Mouse (Mus musculus): ENCODE measurements around the gene AU022751. TPM values are rescaled to one million over a fixed set of nuclear protein-coding genes. Genes with fewer than 3 reads are reported as not detected.
"Not testable (repeated sequence)": the region's sequence is repeated elsewhere in the genome, so short reads cannot be mapped to it uniquely, and the experiment has no call there.

The AU022751 gene
- not detected for total RNA-seq (2021)
- long read RNA-seq, experiment 1 = 0 reads
- long read RNA-seq, experiment 2 = 0 reads

DNA sequence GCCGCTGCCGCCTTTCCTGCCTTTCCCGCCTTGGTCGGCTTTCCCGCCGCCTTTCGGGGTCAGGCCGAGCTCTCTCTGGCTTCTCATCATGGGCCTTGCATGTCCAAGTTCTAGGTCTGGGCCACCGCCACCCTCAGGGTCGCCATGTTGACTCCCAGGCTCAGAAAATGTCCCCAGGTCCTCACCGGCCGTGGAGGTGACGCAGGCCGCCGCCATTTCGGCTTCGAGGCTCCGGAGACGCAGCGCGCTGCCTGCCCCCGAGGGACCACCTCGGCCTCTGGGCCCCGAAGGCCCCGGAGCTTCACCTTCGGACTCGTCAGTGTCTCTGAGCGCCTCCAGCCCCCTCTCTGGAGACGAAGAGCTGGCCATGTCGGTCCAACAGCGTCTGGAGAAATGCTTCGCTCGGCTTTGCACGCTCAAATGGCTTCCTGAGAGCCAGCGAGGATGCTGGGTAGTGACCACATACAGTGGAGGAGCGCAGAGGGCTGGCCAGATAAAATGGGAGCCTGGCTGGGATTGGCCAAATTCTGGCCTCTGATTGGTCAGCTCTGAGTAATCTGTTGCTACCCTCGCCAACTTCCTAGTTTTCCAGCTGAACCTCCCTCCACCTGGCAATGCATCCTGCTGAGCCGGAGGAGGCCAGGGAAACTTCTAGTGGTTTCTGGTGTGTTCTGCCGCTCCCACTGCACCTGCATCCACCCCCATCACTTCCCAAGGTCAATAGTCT, at the start of gene AU022751:
TSS of gene AU022751 (minus strand) at position 466 of the 727 bp plus-strand sequence.
- DNase-seq (ENCODE audit: low spot score) = no peak

DNA sequence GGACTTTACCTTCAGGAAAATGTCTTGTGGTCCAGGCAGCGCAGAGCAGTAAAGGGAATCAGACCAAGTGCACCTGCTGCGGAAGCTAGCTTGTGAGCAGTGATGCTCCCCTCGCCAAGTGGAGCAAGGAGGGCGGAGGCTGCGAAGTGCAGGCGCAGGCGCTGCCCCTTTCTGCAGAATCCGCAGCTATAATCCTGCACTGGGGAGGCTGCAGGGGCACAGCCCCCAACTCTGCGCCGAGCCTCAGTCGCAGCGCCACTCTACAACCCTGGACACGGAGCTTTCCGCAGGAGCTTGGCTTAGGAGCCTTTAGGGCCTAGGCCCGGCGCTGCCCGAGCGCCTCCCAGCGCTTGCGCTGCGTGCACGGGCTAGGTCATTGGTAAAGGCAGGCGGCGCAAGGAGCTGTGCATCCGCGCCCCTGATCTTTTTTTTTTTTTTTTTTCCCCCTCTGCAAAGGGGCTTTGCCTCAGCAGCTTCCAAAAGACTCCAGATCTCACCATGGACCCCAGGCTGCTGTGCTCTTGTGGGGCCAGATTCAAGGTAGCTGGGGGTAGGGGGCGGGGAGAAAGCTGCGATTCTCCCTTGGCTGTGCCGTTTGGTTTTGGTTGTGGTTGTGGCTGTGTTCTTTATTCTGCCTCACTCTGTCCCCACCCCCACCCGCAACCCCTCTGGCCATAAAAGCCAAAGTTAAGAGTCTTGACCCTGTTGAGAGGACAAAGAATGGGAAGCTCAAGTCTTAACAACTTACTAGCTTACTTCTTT, 9.0 kb upstream of the AU022751 start:
- DNase-seq (ENCODE audit: low spot score) = no peak

DNA sequence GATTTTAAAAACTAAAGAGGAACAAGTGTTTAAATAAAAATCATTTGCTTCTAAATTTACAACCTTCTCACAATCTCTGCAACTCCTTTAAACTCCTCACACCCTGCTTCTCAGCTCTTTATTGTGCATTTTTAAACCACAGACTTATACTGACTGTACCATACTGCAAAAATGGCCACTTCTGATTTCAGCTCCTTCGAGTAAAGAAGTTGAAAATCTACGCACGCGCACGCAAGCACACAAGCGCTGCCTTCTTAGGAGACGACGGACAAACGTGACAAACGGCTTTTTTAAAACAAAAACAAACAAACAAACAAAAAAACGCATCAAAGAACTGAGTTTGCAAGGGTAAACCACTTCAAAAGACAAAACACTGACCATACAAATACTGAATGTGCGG, 8.3 kb upstream of the AU022751 start:
- no peak for DNase-seq (ENCODE audit: low spot score)

DNA sequence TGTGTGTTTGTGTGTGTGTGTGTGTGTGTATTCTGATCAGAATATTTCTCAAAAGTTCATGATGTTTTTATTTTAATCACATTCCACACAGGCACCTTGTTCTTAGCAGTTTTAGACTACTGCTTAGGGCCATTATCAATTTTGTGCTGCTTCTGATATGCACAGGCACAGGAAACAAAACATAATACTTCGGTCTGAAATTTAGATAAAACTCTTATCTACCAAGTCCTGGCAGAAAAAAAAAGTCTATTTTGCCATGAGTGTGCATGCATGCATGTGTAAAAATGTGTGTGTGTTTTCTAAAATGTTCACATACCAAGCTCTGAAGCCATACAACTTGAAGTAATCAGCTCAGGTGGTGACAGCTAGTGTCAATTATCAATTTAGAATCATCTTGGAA, 21.7 kb downstream of the AU022751 start:
- DNase-seq (ENCODE audit: low spot score) = no peak

DNA sequence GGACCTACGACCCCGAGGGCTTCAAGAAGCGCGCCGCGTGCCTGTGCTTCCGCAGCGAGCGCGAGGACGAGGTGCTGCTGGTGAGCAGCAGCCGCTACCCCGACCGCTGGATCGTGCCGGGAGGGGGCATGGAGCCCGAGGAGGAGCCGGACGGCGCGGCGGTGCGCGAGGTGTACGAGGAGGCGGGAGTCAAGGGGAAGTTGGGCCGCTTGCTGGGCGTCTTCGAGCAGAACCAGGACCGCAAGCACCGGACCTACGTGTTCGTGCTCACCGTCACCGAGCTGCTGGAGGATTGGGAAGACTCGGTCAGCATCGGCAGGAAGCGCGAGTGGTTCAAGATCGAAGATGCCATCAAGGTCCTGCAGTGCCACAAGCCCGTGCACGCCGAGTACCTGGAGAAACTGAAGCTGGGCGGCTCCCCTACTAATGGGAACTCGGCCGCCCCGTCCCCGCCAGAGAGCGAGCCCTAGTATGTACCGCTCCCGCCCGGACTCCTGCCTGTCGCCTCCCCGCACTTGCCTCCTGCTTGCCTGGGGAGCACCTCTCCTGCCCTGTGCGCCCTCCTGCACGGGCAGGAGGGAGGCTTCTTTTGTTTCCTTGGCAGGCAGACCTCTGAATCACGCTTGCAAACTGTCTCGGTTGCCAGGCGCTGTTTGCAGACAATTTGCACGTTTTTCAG, 35.1 kb downstream of the AU022751 start:
- not testable (repeated sequence) for DNase-seq (ENCODE audit: low spot score)

DNA sequence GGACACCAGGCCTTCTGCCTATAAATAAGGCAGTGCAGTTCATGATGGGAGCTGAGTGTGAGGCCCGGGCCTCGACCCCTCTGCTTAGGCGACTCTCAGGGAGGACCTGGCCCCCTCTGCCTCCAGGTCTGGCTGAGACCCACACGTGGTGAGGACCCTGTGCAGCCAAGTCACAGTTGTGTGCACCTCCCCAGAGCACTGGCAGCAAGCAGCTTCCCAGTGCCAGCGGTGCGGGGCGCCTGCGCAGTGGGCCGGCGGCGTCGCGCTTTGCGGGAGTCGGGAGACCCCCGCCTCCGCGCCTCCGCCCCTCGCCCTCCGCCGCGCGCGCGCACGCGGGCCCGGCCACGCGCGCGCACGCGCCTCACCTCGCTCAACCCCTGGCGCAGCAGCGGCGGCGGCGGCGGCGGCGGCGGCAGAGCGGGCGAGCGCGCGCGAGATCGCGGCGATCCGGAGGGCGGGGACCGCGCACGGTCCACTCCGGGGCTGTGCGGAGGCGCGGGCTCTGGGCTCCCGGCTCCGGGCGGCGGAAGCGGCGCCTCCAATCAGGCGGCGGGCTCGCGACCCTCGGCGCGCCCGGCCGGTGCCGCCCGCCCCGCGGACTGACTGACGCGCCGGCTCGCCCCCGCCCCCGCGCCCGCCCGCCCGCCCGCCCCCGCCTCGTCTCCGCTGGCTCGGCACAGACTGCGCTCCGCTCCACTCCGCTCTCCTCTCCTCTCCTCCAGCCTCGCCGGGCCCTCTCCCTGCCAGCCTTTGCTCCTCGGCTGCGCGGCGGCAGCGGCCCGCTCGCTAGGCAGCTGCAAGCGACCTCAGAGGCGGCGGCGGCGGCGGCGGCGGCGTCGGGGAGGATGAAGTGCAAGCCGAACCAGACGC, 35.9 kb downstream of the AU022751 start, which contains the start of gene Nudt11:
TSS of gene Nudt11 (plus strand) at position 388 of the 870 bp plus-strand sequence.
- not testable (repeated sequence) for DNase-seq (ENCODE audit: low spot score)

Small RNA genes within 50 kb of the gene (microRNA-seq; reads per million reads assigned to microRNA genes)
- gene Gm27360 = not detected

Other genes with a start within 250 kb of the AU022751 start
- 1 to 10 TPM; 1.0 to 1.2 TPM for gene Nudt11, start 36.0 kb downstream of the AU022751 start, total RNA-seq (2021)
- gene Nudt10, start 89.6 kb upstream of the AU022751 start, total RNA-seq (2021) = under 1 TPM; 0.81 to 0.89 TPM
- gene Bmp15, start 237.3 kb upstream of the AU022751 start, total RNA-seq (2021) = not detected